In the genomic region with DNA sequence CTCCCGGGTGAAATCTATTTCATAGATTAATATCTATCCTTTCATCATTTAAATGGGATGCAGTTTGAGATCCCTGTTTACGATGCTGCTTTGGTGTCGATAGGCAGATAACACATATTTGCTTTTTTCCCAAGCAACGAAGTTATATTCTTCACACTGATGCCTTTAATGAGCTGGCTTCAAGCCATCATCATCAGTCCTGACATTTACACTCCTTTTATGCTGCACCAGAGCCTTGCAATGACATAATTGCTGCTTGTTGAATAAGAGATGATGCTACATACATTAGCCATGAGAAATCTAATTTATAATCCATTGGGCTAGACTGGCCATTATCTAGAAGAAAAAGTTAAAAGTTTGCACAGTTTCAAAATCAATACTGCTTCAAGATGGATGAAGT, we compare ENCODE assay signal across 14 mouse cellular contexts.
"Had no signal": no experiment of that assay in that cellular context is flagged by ENCODE, and none has a peak within 500 bp of the region (broad histone marks: within the 10 kb centered on the region; RNA-seq: fewer than 3 reads in every experiment).

No protein-coding gene starts in this region.

- DNase-seq: kidney, adult 18-20 months; kidney, postnatal 14 days; lung, adult 2 months; lung, postnatal 36 days; thymus, postnatal 4 days had no signal

- H3K36me3 ChIP-seq: limb, embryonic 10.5 days; liver, embryonic 15.5 days; midbrain, embryonic 10.5 days; neural tube, embryonic 12.5 days had no signal

- H3K27ac ChIP-seq: left cerebral cortex, adult 2 months; limb, embryonic 10.5 days; liver, embryonic 15.5 days; midbrain, embryonic 10.5 days; neural tube, embryonic 12.5 days; stomach, postnatal 0 days had no signal

- H3K4me3 ChIP-seq: left cerebral cortex, adult 2 months; limb, embryonic 10.5 days; liver, embryonic 15.5 days; midbrain, embryonic 10.5 days; myocyte; neural tube, embryonic 12.5 days had no signal

- H3K4me1 ChIP-seq: limb, embryonic 10.5 days; liver, embryonic 15.5 days; midbrain, embryonic 10.5 days; neural tube, embryonic 12.5 days had no signal

- H3K4me2 ChIP-seq: liver, embryonic 11.5 days; liver, embryonic 15.5 days; neural tube, embryonic 12.5 days had no signal

- H3K9me3 ChIP-seq: limb, embryonic 10.5 days; liver, embryonic 15.5 days; midbrain, embryonic 10.5 days; neural tube, embryonic 12.5 days had no signal

- H3K9ac ChIP-seq: liver, embryonic 15.5 days; neural tube, embryonic 12.5 days had no signal

- H3K27me3 ChIP-seq: liver, embryonic 15.5 days; neural tube, embryonic 12.5 days had no signal

- ATAC-seq: lung, postnatal 0 days had no signal
